Mouse (Mus musculus) kidney, adult 10 weeks (tissue): ENCODE data around the gene Vps4b. TPM values are rescaled to one million over a fixed set of nuclear protein-coding genes. Genes with fewer than 3 reads are reported as not detected.

Experiments
- polyA plus RNA-seq: library from polyadenylated mRNA; stranded (reverse); fragments of 350-450 nt; fragmentation: Illumina TruSeq; extraction: RNeasy Lipid Tissue Mini Kit (QIAGEN cat#74804); gene quantifications from one replicate; pipeline ENCODE4 v1.2.3, GENCODE M21; 2014; ENCODE audit warnings: low read depth, low replicate concordance

Gene Vps4b
- polyA plus RNA-seq = 134 TPM

DNA sequence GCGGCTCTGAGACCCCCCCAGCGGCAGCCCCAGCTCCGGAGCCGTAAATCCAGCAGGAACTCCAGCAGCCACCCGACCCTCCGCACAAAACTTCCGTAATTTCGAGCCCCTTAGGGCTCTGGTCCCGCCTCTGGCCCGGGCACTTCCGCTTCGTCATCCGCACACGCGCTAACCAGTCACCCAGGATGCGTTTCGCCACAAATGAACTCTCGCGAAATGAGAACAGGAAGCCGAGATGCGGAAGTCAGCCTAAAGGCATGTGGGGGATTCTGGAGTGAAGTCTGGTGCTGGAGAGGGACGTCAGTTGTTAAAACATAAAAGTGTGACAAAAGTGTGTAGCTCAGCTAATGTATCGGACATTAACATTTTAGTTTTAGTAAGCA lies at the start of gene Vps4b:
Gene Vps4b (minus strand): TSS at position 187 of the 383 bp plus-strand sequence.

DNA sequence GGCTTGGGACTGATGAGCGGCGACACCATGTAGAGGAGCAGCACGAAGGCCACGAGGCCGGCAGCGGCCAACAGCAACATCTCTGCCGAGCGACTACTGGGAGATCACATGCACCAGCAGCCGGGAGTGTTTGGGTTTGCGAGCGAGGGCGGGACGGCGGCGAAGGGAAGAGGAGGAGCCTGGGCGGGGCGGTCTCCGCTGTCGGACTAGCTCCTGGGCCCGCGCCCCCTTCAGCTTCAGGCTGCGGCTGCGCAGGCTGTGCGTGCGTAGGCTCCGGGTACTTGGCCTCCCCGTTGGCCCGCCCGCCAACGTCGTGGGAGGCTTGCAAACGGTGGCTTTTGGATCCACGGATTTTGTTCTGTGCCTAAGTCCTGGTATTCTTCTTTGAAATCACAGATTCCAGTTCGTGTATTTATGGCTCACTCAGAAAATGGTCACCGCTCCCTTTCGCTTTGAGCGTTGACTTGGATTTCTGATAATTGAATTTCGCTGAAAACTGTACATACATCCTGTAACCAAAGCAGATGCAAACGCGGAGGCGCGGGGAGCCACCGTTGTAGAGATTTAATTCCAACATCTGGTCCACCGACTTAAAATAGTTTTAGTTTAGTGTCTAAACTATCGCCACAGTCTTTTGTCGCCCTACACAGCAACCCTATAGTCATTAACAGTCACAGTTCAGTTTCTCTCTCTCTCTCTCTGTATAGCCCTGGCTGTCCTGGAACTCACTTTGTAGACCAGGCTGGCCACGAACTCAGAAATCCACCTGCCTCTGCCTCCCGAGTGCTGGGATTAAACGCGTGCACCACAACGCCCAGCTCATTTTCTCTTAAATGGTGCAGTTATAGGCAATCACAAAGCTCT lies 36.7 kb downstream of the Vps4b start, which contains the start of gene Kdsr:
Gene Kdsr (minus strand): TSS at position 156 of the 864 bp plus-strand sequence.

Other genes with a start within 250 kb of the Vps4b start
- gene Bcl2, start 82.5 kb downstream of the Vps4b start, polyA plus RNA-seq = 12.7 TPM
- gene Kdsr, start 37.0 kb downstream of the Vps4b start, polyA plus RNA-seq = 14.9 TPM
- 1.1 TPM for gene Serpinb5, start 64.4 kb upstream of the Vps4b start, polyA plus RNA-seq
- not detected for gene Serpinb12, start 137.7 kb upstream of the Vps4b start, polyA plus RNA-seq
- gene Serpinb13, start 184.3 kb upstream of the Vps4b start, polyA plus RNA-seq = not detected